Mouse (Mus musculus) midbrain, postnatal 0 days (tissue): ENCODE measurements around the gene Arhgap25. TPM values are rescaled to one million over a fixed set of nuclear protein-coding genes. Genes with fewer than 3 reads are reported as not detected.
A peak's percentile ranks its signal among the peaks of the same experiment; 100 is the strongest.

ENCODE experiments used
- ATAC-seq: fragments of 200-750 bp; cut with Nextera tagmentation; 2 replicates; pipeline ENCODE4 v1.8.0; 2017; ENCODE audit warnings: moderate number of reproducible peaks, mild to moderate bottlenecking, moderate TSS enrichment, moderate library complexity; ENCODE audit not compliant: low FRiP score
- DNase-seq: peaks from one replicate; pipeline ENCODE4 v3.0.0-alpha.2; 2015; ENCODE audit warnings: low spot score
- H3K27ac ChIP-seq: fragments of 300-500 bp; sonication (generic); 2 replicates; pipeline ENCODE4 v1.5.1; 2014; ENCODE audit warnings: low read depth, mild to moderate bottlenecking, low read length, mixed read lengths
- H3K27me3 ChIP-seq: fragments of 300-500 bp; sonication (generic); 2 replicates; pipeline ENCODE4 v1.6.1; 2014; ENCODE audit warnings: low read length, control low read depth, mixed read lengths; ENCODE audit not compliant: insufficient read depth
- H3K36me3 ChIP-seq: fragments of 300-500 bp; sonication (generic); 2 replicates; pipeline ENCODE4 v1.6.1; 2014; ENCODE audit warnings: low read length, control low read depth, mixed read lengths; ENCODE audit not compliant: insufficient read depth
- H3K4me1 ChIP-seq: fragments of 300-500 bp; sonication (generic); 2 replicates; pipeline ENCODE4 v1.6.1; 2014; ENCODE audit warnings: mild to moderate bottlenecking, control low read depth, antibody characterized with exemption, low read length, mixed read lengths; ENCODE audit not compliant: insufficient read depth
- H3K4me2 ChIP-seq: fragments of 300-500 bp; sonication (generic); 2 replicates; pipeline ENCODE4 v1.6.1; 2014; ENCODE audit warnings: low read depth, mild to moderate bottlenecking, low read length, mixed read lengths; ENCODE audit not compliant: poor library complexity, severe bottlenecking
- H3K4me3 ChIP-seq: fragments of 300-500 bp; sonication (generic); 2 replicates; pipeline ENCODE4 v1.5.1; 2014; ENCODE audit warnings: low read depth, mild to moderate bottlenecking, low read length, moderate library complexity
- H3K9ac ChIP-seq: fragments of 300-500 bp; sonication (generic); replicated peaks from 2 replicates; pipeline ENCODE4 v1.6.1; 2014; ENCODE audit warnings: mild to moderate bottlenecking, low read length, moderate library complexity, mixed read lengths; ENCODE audit not compliant: poor library complexity, severe bottlenecking
- H3K9me3 ChIP-seq: fragments of 300-500 bp; sonication (generic); 2 replicates; pipeline ENCODE4 v1.6.1; 2016; ENCODE audit warnings: low read length, control low read depth
- CTCF ChIP-seq: IDR thresholded peaks from 2 replicates; pipeline ENCODE4 v1.5.1; 2016; ENCODE audit warnings: antibody characterized with exemption, mild to moderate bottlenecking
- WGBS: fragments of 180-500 bp; shearing (Covaris S2); extraction: QIAGEN DNeasy Blood & Tissue Kit; methylation state at CpG from one replicate; pipeline ENCODE4 v1.1.7; 2014; 5-methylcytosine and 5-hydroxymethylcytosine counted together
- polyA plus RNA-seq: library from polyadenylated mRNA; unstranded; fragments of >200 nt; fragmentation: Nextera tagmentation; extraction: Ambion mirVana; gene quantifications from 2 replicates; pipeline ENCODE4 v1.2.1, GENCODE M21; 2015
- total RNA-seq: library from RNA; depleted of rRNA; stranded (reverse); fragments of >200 nt; gene quantifications from 2 replicates; pipeline ENCODE4 v1.2.3, GENCODE M21; 2014

The Arhgap25 gene
- total and polyA plus RNA-seq, 2 experiments from 2014 or later, result 0.93 to 1.2 TPM

DNA sequence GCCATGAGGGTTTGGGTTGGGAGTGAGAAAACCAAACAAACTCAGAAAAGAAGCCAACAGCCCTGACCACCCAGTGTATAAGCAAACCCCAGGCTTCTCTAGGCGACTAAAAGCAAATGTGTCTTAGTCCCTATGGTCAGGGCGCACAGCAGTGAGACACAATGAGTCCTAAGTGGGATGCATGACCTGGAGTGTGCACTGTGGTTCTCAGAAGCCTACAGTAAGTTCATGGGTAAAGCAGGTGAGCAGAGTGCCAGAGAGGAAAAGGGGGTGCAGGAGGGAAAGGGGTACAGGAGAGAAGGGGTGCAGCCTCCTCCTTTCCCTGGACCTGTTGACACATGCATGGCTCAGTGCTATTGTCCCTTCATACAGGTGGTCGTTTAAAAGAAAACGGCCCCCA is 18.7 kb downstream of the Arhgap25 start:
- WGBS, result 84% methylated on average over 4 of the region's 4 CpGs
- Histone ChIP-seq H3K9ac (no peak overlapping the region), H3K4me2 (no peak overlapping the region), H3K36me3 (no peaks in the 10 kb centered on the region), H3K27ac (no peak overlapping the region), H3K4me3 (no peak overlapping the region), H3K4me1 (no peaks in the 10 kb centered on the region), H3K27me3 (no peaks in the 10 kb centered on the region), H3K9me3 (no peaks in the 10 kb centered on the region; the same call in 1 of the 2 replicates)
- DNase-seq (no peak), ATAC-seq (no peak)
- no peak for TF ChIP-seq CTCF

DNA sequence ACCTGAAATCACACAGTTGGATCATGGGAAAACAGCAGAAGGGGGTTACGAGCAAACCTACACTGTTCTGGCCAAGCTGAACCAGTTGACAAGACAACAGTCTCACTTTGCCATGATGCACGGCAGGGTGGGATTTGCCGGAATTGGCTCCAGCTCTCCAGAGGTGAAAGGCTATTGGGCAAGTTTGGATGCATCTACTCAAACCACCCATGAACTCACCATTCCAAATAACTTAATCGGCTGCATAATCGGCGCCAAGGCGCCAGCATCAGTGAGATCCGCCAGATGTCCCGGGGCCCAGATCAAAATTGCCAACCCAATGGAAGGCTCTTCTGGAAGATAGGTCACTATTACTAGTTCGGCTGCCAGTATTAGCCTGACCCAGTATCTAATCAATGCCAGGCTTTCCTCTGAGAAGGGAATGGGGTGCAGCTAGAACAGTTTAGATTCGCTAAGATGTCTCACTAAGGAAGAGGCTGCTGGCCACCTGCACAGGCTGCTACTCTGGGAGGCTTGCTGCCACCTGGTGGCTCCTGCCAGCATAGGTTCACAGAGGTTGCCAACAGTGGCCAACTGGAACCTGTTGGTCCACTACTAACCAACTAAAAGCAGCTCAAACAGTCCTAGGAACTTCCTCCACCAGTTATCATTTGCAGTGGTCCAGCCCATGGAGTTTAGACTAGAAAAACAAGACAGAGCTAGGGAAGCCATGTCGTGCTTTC is 19.9 kb downstream of the Arhgap25 start:
- WGBS, result 74% methylated on average over 12 of the region's 12 CpGs
- Histone ChIP-seq H3K27me3 (no peaks in the 10 kb centered on the region), H3K36me3 (no peaks in the 10 kb centered on the region), H3K27ac (no peak overlapping the region), H3K4me2 (no peak overlapping the region), H3K4me3 (no peak overlapping the region), H3K9me3 (no peaks in the 10 kb centered on the region; the same call in 1 of the 2 replicates), H3K4me1 (no peaks in the 10 kb centered on the region), H3K9ac (no peak overlapping the region)
- DNase-seq (peak; percentile 83), ATAC-seq (0 out of 2 replicates have a peak, but pooled peaks have one; percentile 27)
- peak; percentile 89 for TF ChIP-seq CTCF

DNA sequence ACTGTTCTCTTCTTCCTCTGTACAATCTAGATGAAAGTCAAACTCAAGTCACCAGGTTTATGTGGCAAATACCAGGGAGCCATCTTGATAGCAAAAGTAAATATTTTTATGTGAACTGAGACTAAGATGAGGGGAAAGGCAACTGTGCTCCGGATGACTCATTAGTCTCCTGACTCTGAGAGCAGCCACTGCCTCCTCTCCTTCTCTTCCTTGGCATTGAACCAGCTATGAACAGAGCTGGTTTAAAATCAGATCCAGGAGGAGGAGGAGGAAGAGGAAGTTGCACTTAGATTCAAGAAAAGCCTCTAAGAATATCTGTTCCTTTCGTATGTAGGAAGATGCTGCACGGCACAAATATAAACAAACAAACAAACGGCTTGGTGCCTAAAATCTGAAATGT is 22.1 kb downstream of the Arhgap25 start:
- TF ChIP-seq CTCF, result no peak
- H3K4me3 ChIP-seq, result no peak overlapping the region
- ATAC-seq (no peak), DNase-seq (no peak)
- 82% methylated on average over 4 of the region's 4 CpGs for WGBS
- no peaks in the 10 kb centered on the region for H3K4me1 ChIP-seq
- H3K9ac ChIP-seq, result no peak overlapping the region
- no peak overlapping the region for H3K4me2 ChIP-seq
- H3K27ac ChIP-seq, result no peak overlapping the region
- no peaks in the 10 kb centered on the region for H3K27me3 ChIP-seq
- no peaks in the 10 kb centered on the region for H3K36me3 ChIP-seq
- H3K9me3 ChIP-seq, result no peaks in the 10 kb centered on the region

DNA sequence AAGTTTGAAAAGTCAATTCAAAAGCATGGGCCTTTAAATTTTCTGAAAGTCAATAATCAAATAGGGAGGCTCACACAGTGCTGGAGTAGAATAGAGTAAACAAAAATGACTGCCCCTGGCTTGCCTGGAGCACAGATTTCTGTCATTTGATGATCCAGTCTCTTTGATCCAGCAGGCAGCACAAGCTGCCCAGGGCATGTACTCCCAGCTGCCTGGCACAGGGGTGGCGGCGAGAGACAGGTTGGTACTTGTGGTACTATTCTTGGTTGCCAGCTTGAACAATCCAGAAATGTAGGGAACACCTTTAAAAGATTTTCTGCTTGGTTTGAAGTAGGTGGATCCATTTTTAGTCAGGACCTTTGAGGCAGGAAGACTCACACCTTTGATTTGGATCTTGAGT is 23.3 kb downstream of the Arhgap25 start:
- Histone ChIP-seq H3K27me3 (no peaks in the 10 kb centered on the region), H3K27ac (no peak overlapping the region), H3K4me1 (no peaks in the 10 kb centered on the region), H3K4me2 (no peak overlapping the region), H3K9ac (no peak overlapping the region), H3K36me3 (no peaks in the 10 kb centered on the region), H3K4me3 (no peak overlapping the region), H3K9me3 (no peaks in the 10 kb centered on the region)
- ATAC-seq, result no peak
- WGBS, result 85% methylated on average over 2 of the region's 2 CpGs
- no peak for TF ChIP-seq CTCF
- DNase-seq, result no peak

DNA sequence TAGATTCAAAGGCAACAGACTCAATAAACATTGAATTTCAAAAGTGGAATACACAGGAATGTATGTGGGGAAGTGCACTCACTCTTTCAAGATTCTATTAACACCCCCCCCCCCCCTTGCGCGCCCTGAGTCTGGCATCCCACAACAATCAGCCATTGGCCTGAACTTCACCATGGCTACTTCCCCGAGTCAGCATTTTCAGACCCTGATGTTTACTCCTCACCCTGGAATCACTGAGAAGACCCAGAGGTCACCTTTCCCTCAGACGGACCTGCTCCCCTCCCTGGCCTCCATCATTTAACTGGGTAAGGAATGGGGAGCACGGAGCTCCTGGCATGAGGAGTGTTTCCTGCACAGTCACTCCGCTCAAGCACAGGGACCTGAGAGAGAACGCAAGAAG is 28.2 kb downstream of the Arhgap25 start:
- Histone ChIP-seq H3K4me1 (no peaks in the 10 kb centered on the region), H3K27ac (no peak overlapping the region), H3K4me3 (no peak overlapping the region), H3K9me3 (no peaks in the 10 kb centered on the region), H3K36me3 (no peaks in the 10 kb centered on the region), H3K9ac (no peak overlapping the region), H3K4me2 (no peak overlapping the region), H3K27me3 (no peaks in the 10 kb centered on the region)
- no peak for ATAC-seq
- DNase-seq, result no peak
- 69% methylated on average over 7 of the region's 7 CpGs for WGBS
- no peak for TF ChIP-seq CTCF

DNA sequence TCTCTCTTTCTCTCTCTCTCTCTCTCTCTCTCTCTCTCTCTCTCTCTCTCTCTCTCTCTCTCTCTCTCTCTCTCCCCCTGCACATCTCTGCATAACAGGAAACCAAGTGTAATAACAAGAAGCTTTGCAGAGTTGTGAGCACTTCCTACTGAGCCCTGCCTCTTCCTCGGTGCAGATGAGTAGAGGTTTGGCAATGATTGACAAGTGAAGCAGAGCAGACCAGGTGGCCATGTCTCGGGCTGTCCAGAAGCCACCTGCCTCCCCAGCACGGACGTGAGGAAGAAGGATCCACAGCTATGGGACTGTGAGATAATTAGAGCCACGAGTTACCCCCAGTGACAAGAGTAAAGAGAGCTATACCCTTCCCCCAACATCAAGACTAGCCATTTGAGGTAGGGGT is 29.1 kb downstream of the Arhgap25 start:
- Histone ChIP-seq H3K9me3 (no peaks in the 10 kb centered on the region), H3K4me1 (no peaks in the 10 kb centered on the region), H3K27me3 (no peaks in the 10 kb centered on the region), H3K36me3 (no peaks in the 10 kb centered on the region), H3K27ac (no peak overlapping the region), H3K4me2 (no peak overlapping the region), H3K9ac (no peak overlapping the region), H3K4me3 (no peak overlapping the region)
- 71% methylated on average over 5 of the region's 5 CpGs for WGBS
- DNase-seq, result no peak
- no peak for ATAC-seq
- no peak for TF ChIP-seq CTCF
